Mouse (Mus musculus) adrenal gland, adult 18-20 months (tissue): Measurements from ENCODE around the gene Nlrp4f. TPM values are rescaled to one million over a fixed set of nuclear protein-coding genes. Genes with fewer than 3 reads are reported as not detected.

Experiments
- DNase-seq, 2 experiments: peaks; one replicate each; pipeline ENCODE4 v3.0.0; 2021 to 2022; ENCODE audit warnings: low spot score in 2 of 2
- long read RNA-seq, 2 experiments: library from polyadenylated mRNA; stranded (forward); transcript quantifications; one replicate each; pipeline ENCODE4 v2.0.0; 2021
- total RNA-seq, 2 experiments: library from RNA; stranded (reverse); gene quantifications; 1 replicate in 1 of 2; 2 replicates in 1 of 2; pipeline ENCODE4 v1.2.3; 2021

Nlrp4f gene
- under 1 TPM in 1 of 2 experiments, not detected in 1; 0.20 TPM for total RNA-seq
- long read RNA-seq, experiment 1 = 0 reads
- long read RNA-seq, experiment 2 = 0 reads

GRCm38 (mm10) chr13:65205877-65206276 is at the start of gene Nlrp4f:
Gene Nlrp4f (minus strand): TSS chr13:65205977.
- no peak for DNase-seq

GRCm38 (mm10) chr13:65243273-65243672 is 37.5 kb upstream of the Nlrp4f start:
- DNase-seq = no peak

- no peak for DNase-seq
These were observed 36.6 kb upstream of the Nlrp4f start for GRCm38 (mm10) chr13:65242319-65242787.

GRCm38 (mm10) chr13:65241627-65242318 is 36.0 kb upstream of the Nlrp4f start:
- DNase-seq = no peak

GRCm38 (mm10) chr13:65241099-65241626 is 35.4 kb upstream of the Nlrp4f start:
- peak; percentile 93 to 94 for DNase-seq

GRCm38 (mm10) chr13:65240509-65241098 is 34.8 kb upstream of the Nlrp4f start:
- peak; percentile 91 to 93 for DNase-seq

GRCm38 (mm10) chr13:65237211-65237610 is 31.4 kb upstream of the Nlrp4f start:
- DNase-seq = no peak

- DNase-seq = no peak
These were observed 20.9 kb upstream of the Nlrp4f start for GRCm38 (mm10) chr13:65226657-65227056.

- no peak for DNase-seq
These were observed 20.2 kb upstream of the Nlrp4f start for GRCm38 (mm10) chr13:65225945-65226344.

GRCm38 (mm10) chr13:65200667-65201066 is 5.1 kb downstream of the Nlrp4f start:
- DNase-seq = no peak

GRCm38 (mm10) chr13:65176472-65177091 is 29.2 kb downstream of the Nlrp4f start:
- no peak for DNase-seq

- DNase-seq = peak; percentile 27 to 38
These were observed 29.9 kb downstream of the Nlrp4f start for GRCm38 (mm10) chr13:65175734-65176471.

- no peak for DNase-seq
These were observed 31.7 kb downstream of the Nlrp4f start for GRCm38 (mm10) chr13:65174102-65174501.

- no peak for DNase-seq
These were observed 55.8 kb downstream of the Nlrp4f start, which contains the start of gene Olfr466 for GRCm38 (mm10) chr13:65149940-65150339. Gene Olfr466 (plus strand): TSS chr13:65150240.

GRCm38 (mm10) chr13:65137789-65138188 is 68.0 kb downstream of the Nlrp4f start, which contains the start of gene Olfr465-ps1:
Gene Olfr465-ps1 (plus strand): TSS chr13:65138089.
- no peak for DNase-seq

Other genes with a start within 250 kb of the Nlrp4f start
- gene Spata31d1c, start 172.9 kb downstream of the Nlrp4f start, total RNA-seq = not detected
- not detected for gene Prss47, start 153.2 kb downstream of the Nlrp4f start, total RNA-seq
- gene Mfsd14b, start 93.0 kb downstream of the Nlrp4f start, total RNA-seq = 10 to 100 TPM; 33.9 to 46.3 TPM
- not detected for gene Olfr465-ps1, start 67.9 kb downstream of the Nlrp4f start, total RNA-seq
- not detected for gene Olfr466, start 55.7 kb downstream of the Nlrp4f start, total RNA-seq
- gene Gm10775, start 53.6 kb upstream of the Nlrp4f start, total RNA-seq = not detected
- 10 to 100 TPM; 21.8 to 23.9 TPM for gene Zfp369, start 72.8 kb upstream of the Nlrp4f start, total RNA-seq